Mouse (Mus musculus) urinary bladder, adult 2 months (tissue): Measurements from ENCODE around the gene C1rb. TPM values are rescaled to one million over a fixed set of nuclear protein-coding genes. Genes with fewer than 3 reads are reported as not detected.
"Not testable (repeated sequence)": the region's sequence is repeated elsewhere in the genome, so short reads cannot be mapped to it uniquely, and the experiment has no call there.

Source experiments
- DNase-seq: peaks from one replicate; pipeline ENCODE4 v3.0.0; 2022; ENCODE audit warnings: low spot score
- polyA plus RNA-seq: library from polyadenylated mRNA; depleted of rRNA; stranded (reverse); fragments of >200 nt; gene quantifications from 2 replicates; pipeline ENCODE4 v1.2.3, GENCODE M21; 2012; rRNA removed

The C1rb gene
- polyA plus RNA-seq, 1 experiment: 0.08 TPM

- no peak for DNase-seq
Observed at GRCm38 (mm10) chr6:124593121-124593520, 23.0 kb downstream of the C1rb start.

DNA sequence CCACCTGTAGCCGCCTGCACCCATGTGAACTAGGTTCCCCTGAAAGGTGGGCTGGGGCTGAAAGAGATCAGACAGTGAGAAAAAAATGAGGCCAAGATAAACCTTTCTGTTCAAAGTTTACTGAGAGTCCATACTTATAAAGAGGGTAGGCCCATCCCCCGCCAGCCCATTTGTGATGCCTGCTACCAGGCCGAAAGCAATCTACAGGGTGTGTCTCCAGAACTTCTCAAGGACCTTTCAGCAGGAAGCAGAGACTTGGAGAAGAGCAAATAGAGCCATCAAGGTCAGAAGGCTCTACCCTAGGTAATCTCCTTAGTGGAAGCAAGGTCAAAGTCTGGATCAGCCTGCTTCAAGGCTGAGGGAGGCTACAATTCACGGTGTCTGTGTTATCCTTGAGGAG, 31.9 kb downstream of the C1rb start:
- no peak for DNase-seq

GRCm38 (mm10) chr6:124625612-124626011, 55.5 kb downstream of the C1rb start:
- DNase-seq: no peak

GRCm38 (mm10) chr6:124626184-124626583, 56.1 kb downstream of the C1rb start:
- not testable (repeated sequence) for DNase-seq

- DNase-seq: no peak
Observed at GRCm38 (mm10) chr6:124630763-124631162, 60.7 kb downstream of the C1rb start.

Other genes with a start within 250 kb of the C1rb start
- 36.7 and 41.2 TPM in 2 replicates for gene Pex5, start 155.2 kb upstream of the C1rb start, polyA plus RNA-seq
- gene Clstn3, start 105.5 kb upstream of the C1rb start, polyA plus RNA-seq: 1.4 and 1.6 TPM in 2 replicates
- 5.0 and 6.3 TPM in 2 replicates for gene C1rl, start 77.2 kb upstream of the C1rb start, polyA plus RNA-seq
- 74.5 and 121 TPM in 2 replicates for gene C1ra, start 57.9 kb upstream of the C1rb start, polyA plus RNA-seq
- gene C1s1, start 27.9 kb upstream of the C1rb start, polyA plus RNA-seq: 327 and 369 TPM in 2 replicates
- 0.52 and 0.57 TPM in 2 replicates for gene C1s2, start 65.8 kb downstream of the C1rb start, polyA plus RNA-seq
- 84.5 and 91.6 TPM in 2 replicates for gene Lpcat3, start 92.7 kb downstream of the C1rb start, polyA plus RNA-seq
- 73.3 and 84.5 TPM in 2 replicates for gene Emg1, start 141.9 kb downstream of the C1rb start, polyA plus RNA-seq
- 111 and 120 TPM in 2 replicates for gene Phb2, start 142.0 kb downstream of the C1rb start, polyA plus RNA-seq
- 17.0 and 18.2 TPM in 2 replicates for gene Ptpn6, start 168.4 kb downstream of the C1rb start, polyA plus RNA-seq
- 214 and 229 TPM in 2 replicates for gene Grcc10, start 171.1 kb downstream of the C1rb start, polyA plus RNA-seq
- gene Gm45234, start 185.7 kb downstream of the C1rb start, polyA plus RNA-seq: not detected in 2 replicates
- gene Atn1, start 186.2 kb downstream of the C1rb start, polyA plus RNA-seq: 11.3 and 32.9 TPM in 2 replicates
- gene Eno2, start 199.4 kb downstream of the C1rb start, polyA plus RNA-seq: 20.8 and 23.4 TPM in 2 replicates
- 1.2 and 1.4 TPM in 2 replicates for gene Lrrc23, start 209.4 kb downstream of the C1rb start, polyA plus RNA-seq
- 22.3 and 24.4 TPM in 2 replicates for gene Spsb2, start 238.4 kb downstream of the C1rb start, polyA plus RNA-seq
- 322 and 324 TPM in 2 replicates for gene Tpi1, start 244.0 kb downstream of the C1rb start, polyA plus RNA-seq